Mouse (Mus musculus) limb, embryonic 13.5 days (tissue): ENCODE data around the gene Cyb5d1. TPM values are rescaled to one million over a fixed set of nuclear protein-coding genes. Genes with fewer than 3 reads are reported as not detected.

Source experiments
- ATAC-seq: fragments of 200-750 bp; cut with Nextera tagmentation; 2 replicates; pipeline ENCODE4 v1.8.0; 2017; ENCODE audit warnings: low read depth, moderate number of reproducible peaks, moderate TSS enrichment; ENCODE audit not compliant: low FRiP score
- H3K27ac ChIP-seq: fragments of 300-500 bp; sonication (generic); 2 replicates; pipeline ENCODE4 v1.5.1; 2015; ENCODE audit warnings: inconsistent platforms, mild to moderate bottlenecking, moderate library complexity
- H3K27me3 ChIP-seq: fragments of 300-500 bp; sonication (generic); 2 replicates; pipeline ENCODE4 v1.6.1; 2015; ENCODE audit warnings: mild to moderate bottlenecking, inconsistent platforms
- H3K36me3 ChIP-seq: fragments of 300-500 bp; sonication (generic); 2 replicates; pipeline ENCODE4 v1.6.1; 2015; ENCODE audit warnings: inconsistent platforms, mild to moderate bottlenecking, moderate library complexity
- H3K4me1 ChIP-seq: fragments of 300-500 bp; sonication (generic); 2 replicates; pipeline ENCODE4 v1.6.1; 2015; ENCODE audit warnings: inconsistent platforms
- H3K4me2 ChIP-seq: fragments of 300-500 bp; sonication (generic); replicated peaks from 2 replicates; pipeline ENCODE4 v1.6.1; 2015; ENCODE audit warnings: inconsistent platforms, mild to moderate bottlenecking, moderate library complexity
- H3K4me3 ChIP-seq: fragments of 300-500 bp; sonication (generic); 2 replicates; pipeline ENCODE4 v1.5.1; 2015; ENCODE audit warnings: moderate library complexity, mild to moderate bottlenecking, inconsistent platforms
- H3K9ac ChIP-seq: fragments of 300-500 bp; sonication (generic); 2 replicates; pipeline ENCODE4 v1.6.1; 2015; ENCODE audit warnings: mild to moderate bottlenecking, inconsistent platforms
- H3K9me3 ChIP-seq: fragments of 300-500 bp; sonication (generic); 2 replicates; pipeline ENCODE4 v1.6.1; 2016; ENCODE audit warnings: inconsistent platforms
- WGBS: fragments of 180-500 bp; shearing (Covaris S2); methylation state at CpG from one replicate; pipeline ENCODE4 v1.1.7; 2015; 5-methylcytosine and 5-hydroxymethylcytosine counted together
- polyA plus RNA-seq: library from polyadenylated mRNA; unstranded; fragments of >200 nt; fragmentation: Nextera tagmentation; extraction: Ambion mirVana; gene quantifications from 2 replicates; pipeline ENCODE4 v1.2.1, GENCODE M21; 2015

The Cyb5d1 gene
- polyA plus RNA-seq, 1 experiment from 2014 or later: 38.1 TPM

DNA sequence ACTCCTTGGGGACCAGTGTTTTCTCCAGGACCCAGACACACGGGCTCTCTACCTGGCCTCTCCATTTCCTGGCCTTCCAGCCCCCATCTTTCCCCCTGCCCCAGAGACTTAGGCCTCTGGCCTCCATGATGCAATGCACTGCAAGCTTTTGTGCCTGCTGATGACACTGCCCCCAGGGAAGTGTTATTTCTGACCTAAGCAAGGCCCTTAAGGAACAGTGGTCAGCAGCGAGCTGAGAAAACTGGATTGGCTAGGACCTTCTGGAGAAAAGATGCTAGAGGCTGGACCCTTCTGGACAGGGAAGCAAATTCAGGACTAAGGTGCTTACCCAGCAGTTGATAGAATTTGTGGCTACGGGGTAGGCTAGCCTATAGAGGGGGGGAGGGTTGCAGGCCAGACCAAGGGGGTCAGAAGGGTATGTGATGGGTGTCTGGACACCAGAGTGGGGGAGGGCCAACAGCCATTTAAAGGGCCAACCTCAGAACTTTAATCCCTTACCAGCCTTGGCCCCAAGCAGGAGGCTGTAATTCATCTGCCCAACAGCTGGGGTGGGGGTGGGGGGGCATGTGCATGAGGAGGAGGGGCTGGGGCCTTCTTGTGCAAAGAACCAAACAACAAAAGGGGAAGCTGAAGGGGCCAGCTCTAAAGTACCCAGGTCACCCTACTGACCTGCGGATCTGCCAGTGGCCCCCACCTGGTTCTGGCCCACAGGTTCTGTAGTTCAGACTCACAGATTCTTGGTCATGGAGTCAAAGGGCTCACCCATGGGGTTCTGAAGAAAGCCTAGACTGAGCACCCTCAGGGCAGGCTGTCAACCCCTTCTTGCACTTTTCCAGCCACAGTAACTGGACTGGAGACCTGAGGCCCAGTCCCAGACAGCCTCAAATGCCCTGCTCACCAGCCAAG, 19.2 kb upstream of the Cyb5d1 start:
- Histone ChIP-seq H3K27ac (peak overlapping the region; percentile 99), H3K4me3 (peak overlapping the region; percentile 82), H3K9me3 (no peaks in the 10 kb centered on the region), H3K36me3 (peaks cover 21% of the 10 kb centered on the region), H3K4me2 (peak overlapping the region; percentile 98), H3K27me3 (no peaks in the 10 kb centered on the region), H3K9ac (peak overlapping the region; percentile 97), H3K4me1 (peaks cover 55% of the 10 kb centered on the region)
- no peak for ATAC-seq
- WGBS: 4% methylated on average over 4 of the region's 4 CpGs

DNA sequence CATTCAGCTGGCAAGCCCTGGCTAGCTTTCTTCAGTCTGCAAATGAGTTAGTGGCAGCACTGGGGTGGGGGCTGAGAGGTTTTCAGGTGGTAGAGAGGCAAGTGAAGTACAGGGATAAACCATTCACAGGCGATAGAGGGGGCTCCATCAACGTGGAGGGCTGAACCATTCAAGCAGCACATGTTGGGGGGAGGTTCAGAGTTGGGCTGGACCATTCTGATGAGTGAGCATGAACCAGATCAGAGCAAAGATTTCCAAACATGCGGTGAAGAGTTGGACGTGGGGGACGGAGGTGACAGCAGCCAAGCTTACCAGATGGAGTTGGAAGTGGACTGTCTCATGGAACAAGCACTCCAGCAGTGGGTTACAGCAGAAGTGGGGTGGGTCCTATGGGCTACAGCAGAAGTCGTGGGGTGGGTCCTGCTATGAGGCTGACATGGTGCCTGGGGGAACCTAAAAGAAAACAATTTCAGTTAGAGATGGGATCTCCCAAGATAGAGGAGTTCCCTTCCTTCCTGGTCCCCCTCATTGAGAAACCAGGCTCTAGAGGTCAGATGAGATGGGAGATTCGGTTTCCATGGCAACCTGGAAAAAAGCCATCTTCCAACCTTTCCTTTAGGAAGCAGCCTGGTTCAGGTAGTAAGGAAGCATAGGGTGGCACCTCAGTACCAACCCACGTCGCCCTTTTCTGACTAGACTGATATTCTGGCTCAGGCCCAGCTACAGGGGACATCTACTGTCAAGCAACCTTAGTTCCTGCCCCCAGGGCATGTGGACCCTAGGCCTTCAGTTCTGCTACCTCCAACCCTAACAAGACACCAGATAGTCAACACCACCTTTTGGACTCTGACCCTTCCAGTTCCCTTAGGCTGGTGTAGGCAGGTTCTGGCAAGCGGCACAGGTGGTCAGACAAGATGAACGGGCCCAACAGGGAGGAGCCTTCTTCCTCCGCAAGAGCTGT, 18.1 kb upstream of the Cyb5d1 start, which contains the start of gene Kdm6b:
TSS of gene Kdm6b (minus strand) at position 455 of the 961 bp plus-strand sequence.
- Histone ChIP-seq H3K4me1 (peaks cover 57% of the 10 kb centered on the region), H3K27me3 (no peaks in the 10 kb centered on the region), H3K36me3 (peaks cover 21% of the 10 kb centered on the region), H3K9me3 (no peaks in the 10 kb centered on the region), H3K9ac (peak within 1 kb of the TSS; percentile 97), H3K4me2 (peak within 1 kb of the TSS; percentile 98), H3K4me3 (peak within 1 kb of the TSS; percentile 82), H3K27ac (peak within 1 kb of the TSS; percentile 99)
- 32% methylated on average over 12 of the region's 12 CpGs for WGBS
- ATAC-seq: no peak

DNA sequence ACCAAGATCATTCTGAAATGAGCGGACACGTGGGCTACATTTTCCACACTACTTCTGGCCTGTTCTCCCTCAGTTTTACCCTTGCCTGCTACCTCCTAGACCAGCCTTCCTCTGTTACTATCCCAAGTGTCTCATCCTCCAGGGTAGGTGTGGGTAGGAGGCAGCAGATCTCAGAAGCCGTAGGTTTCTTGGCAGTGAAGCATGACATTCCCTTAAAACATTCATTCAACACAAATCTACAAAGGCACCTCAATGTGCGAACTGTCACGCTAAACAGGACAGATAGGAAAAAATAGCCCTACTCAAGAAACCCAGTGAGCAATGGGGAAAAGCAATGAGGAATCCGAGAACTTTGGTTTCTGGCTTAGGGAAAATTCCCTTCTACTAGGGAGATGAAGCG, 17.1 kb upstream of the Cyb5d1 start:
- Histone ChIP-seq H3K36me3 (peaks cover 30% of the 10 kb centered on the region), H3K9me3 (no peaks in the 10 kb centered on the region), H3K4me2 (peak overlapping the region; percentile 98), H3K9ac (peak overlapping the region; percentile 55; the same call in 1 of the 2 replicates), H3K27me3 (no peaks in the 10 kb centered on the region), H3K27ac (peak overlapping the region; percentile 99; the same call in 1 of the 2 replicates), H3K4me3 (peak overlapping the region; percentile 82), H3K4me1 (peaks cover 66% of the 10 kb centered on the region)
- WGBS: 54% methylated on average over 7 of the region's 7 CpGs
- ATAC-seq: no peak

DNA sequence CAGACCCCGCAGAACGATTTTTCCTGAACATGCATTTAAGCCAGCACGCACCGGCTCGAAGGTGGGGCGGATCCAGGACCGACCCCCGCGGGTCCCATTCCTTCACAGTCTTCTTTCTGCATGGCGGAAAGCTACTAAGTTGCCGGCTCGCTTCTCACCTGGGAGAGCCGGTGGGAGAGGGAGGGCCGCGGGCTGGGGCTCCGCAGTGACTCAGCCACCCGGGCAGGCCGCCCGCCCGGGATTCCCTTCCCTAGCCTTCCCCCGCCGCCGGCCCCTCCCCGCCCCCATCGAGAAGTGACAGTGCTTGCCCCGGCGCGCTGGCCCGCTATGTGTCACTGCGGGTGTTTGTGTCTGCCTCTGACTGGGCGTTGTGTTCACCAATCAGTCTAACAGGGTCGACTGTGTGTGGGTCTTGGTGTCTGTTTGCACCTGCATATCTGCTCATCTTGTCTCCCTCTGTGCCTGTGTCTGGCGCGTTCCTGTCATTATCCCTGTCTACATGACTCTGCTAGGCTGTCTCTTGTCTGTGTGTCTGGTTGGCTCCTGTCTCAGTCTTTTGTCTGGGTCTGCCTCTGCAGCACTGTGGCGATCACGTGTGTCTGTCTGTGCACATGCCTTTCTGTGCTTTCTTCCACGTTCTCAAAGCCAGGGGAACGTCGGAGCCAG, 16.2 kb upstream of the Cyb5d1 start:
- peak overlapping the region; percentile 94 for H3K9ac ChIP-seq
- H3K27ac ChIP-seq: peak overlapping the region; percentile 99
- H3K4me1 ChIP-seq: peaks cover 60% of the 10 kb centered on the region
- WGBS: under 1% methylated on average over 39 of the region's 39 CpGs
- H3K27me3 ChIP-seq: no peaks in the 10 kb centered on the region
- no peak for ATAC-seq
- H3K9me3 ChIP-seq: no peaks in the 10 kb centered on the region
- peak overlapping the region; percentile 82 for H3K4me3 ChIP-seq
- H3K36me3 ChIP-seq: peaks cover 39% of the 10 kb centered on the region
- peak overlapping the region; percentile 98 for H3K4me2 ChIP-seq

DNA sequence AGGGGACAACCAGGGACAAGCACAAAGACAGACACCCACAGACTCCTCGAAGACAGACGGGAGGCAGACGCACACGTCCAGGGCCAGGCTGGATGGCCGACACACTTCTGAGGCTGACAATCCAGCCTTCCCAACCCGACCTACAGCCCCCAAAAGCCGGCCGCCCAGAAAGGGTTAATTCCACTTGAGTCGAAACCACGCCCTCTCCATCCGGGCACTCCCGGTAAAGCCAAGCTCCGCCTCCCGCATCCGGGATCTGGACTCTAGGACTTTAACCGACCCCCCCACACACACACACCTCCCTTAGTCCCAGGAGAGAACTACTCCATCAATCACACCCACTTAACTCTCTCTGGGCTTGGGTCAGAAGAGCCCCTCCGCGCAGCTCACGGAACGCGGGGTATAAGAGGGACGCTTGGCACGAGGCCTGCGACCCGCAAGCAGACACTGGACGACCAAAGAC, 15.7 kb upstream of the Cyb5d1 start:
- WGBS: 0% methylated on average over 26 of the region's 26 CpGs
- H3K4me3 ChIP-seq: peak overlapping the region; percentile 82
- H3K4me1 ChIP-seq: peaks cover 58% of the 10 kb centered on the region
- H3K27me3 ChIP-seq: no peaks in the 10 kb centered on the region
- H3K27ac ChIP-seq: peak overlapping the region; percentile 99
- H3K9ac ChIP-seq: peak overlapping the region; percentile 94
- H3K9me3 ChIP-seq: no peaks in the 10 kb centered on the region
- H3K4me2 ChIP-seq: peak overlapping the region; percentile 98
- ATAC-seq: peak; percentile 60
- H3K36me3 ChIP-seq: peaks cover 44% of the 10 kb centered on the region

- peak overlapping the region; percentile 96 for H3K27ac ChIP-seq
- no peaks in the 10 kb centered on the region for H3K27me3 ChIP-seq
- peak; percentile 4; the same call in 1 of the 2 replicates for ATAC-seq
- H3K9ac ChIP-seq: peak overlapping the region; percentile 94
- H3K4me3 ChIP-seq: peak overlapping the region; percentile 82
- peaks cover 58% of the 10 kb centered on the region for H3K4me1 ChIP-seq
- peak overlapping the region; percentile 98 for H3K4me2 ChIP-seq
- 1% methylated on average over 41 of the region's 41 CpGs for WGBS
- no peaks in the 10 kb centered on the region for H3K9me3 ChIP-seq
- H3K36me3 ChIP-seq: peaks cover 51% of the 10 kb centered on the region
Measured at GRCm38 (mm10) chr11:69410310-69411072, 15.1 kb upstream of the Cyb5d1 start.

DNA sequence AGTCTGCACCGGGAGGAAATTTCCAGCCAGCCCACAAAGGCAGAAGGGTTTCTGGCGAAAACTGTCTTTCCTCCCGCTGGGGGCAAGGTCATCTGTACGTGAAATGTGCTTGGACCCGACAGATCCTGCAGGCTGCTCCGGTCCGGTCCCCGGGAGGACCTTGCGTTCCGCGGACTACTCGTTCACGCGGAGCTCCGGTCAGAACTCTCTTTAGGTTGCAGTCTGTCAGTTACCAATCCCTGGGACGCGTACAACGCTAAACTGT, 14.5 kb upstream of the Cyb5d1 start:
- WGBS: under 1% methylated on average over 18 of the region's 18 CpGs
- Histone ChIP-seq H3K4me2 (peak overlapping the region; percentile 98), H3K27ac (peak overlapping the region; percentile 96), H3K4me3 (peak overlapping the region; percentile 82), H3K27me3 (no peaks in the 10 kb centered on the region), H3K36me3 (peaks cover 56% of the 10 kb centered on the region), H3K4me1 (peaks cover 55% of the 10 kb centered on the region), H3K9ac (peak overlapping the region; percentile 94), H3K9me3 (no peaks in the 10 kb centered on the region)
- no peak for ATAC-seq

DNA sequence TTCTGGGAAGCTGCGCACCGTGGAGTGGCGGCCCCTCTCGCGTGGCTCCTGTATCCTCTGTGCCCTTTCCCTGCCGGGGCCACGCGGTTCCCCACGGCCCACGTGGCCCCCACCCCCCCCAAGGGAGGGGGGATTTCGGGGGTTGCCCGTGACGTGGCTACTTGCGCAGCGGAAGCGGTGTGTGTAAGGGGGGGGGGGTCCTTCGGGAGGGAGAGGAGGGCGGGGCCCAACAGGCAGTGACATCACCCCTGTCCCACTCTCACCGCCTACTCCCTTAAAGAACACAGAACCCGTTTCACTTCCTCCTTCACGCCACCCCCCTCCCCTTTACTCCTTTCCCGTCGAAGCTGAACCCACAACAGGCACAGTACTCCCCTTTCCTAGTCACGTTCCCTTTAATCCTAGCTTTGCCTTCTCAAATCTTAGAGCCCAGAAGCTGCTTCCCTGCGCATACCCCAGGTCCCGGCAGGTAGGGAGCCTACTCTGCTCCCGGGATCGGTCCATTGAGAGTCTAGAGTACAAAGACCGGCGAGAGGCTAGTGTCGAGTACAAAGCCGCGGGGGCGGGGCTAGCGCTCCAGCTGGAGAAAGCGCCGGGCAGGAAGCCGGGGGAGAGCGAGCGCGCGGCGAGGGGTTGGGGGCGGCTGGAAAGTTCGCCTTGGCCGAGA, 14.1 kb upstream of the Cyb5d1 start:
- Histone ChIP-seq H3K36me3 (peaks cover 60% of the 10 kb centered on the region), H3K27ac (peak overlapping the region; percentile 96), H3K4me1 (peaks cover 50% of the 10 kb centered on the region), H3K27me3 (no peaks in the 10 kb centered on the region), H3K4me3 (peak overlapping the region; percentile 82), H3K9ac (peak overlapping the region; percentile 94), H3K9me3 (no peaks in the 10 kb centered on the region), H3K4me2 (peak overlapping the region; percentile 98)
- ATAC-seq: peak; percentile 38; the same call in 1 of the 2 replicates
- under 1% methylated on average over 44 of the region's 46 CpGs for whole genome bisulfite sequencing

DNA sequence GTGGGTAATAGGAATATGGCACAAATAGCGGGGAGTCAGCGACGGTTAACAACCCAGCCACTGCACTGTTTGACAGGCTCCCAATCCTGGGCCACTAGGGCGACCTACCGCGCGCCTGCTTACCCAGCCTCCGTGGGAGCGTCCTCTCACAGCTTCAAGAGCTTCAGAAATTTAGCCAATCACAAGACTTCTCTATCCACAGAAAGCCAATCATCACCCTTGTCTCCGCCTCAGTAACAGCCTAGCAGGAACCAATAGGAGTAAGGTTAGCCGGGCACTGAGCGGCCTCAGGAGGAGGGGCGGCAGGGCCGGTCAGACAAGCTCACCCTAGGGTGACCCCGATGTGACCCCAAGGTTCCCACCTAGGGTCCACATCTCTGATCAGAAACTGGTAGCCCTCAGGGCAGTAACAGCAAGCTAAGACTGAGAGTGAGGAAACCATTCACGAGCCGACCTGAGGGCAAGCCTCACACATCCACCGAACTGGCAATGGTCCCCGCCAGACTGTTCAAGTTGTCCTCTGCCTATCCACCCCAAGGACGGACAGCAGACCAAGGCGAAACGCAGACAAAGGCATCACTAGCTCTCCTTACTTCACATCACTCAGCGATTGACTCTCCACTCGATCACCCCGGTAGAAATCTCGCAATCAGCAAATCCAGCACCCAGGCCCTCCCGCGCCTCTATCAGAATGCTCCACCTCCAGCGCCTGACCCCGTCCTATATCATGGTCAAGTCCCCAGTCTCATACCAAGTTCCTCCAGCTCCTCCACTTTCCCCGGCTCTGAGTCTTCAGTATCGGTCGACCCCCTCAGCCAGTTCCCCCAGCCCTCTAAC, 13.3 kb upstream of the Cyb5d1 start:
- peaks cover 67% of the 10 kb centered on the region for H3K36me3 ChIP-seq
- no peaks in the 10 kb centered on the region for H3K27me3 ChIP-seq
- H3K9ac ChIP-seq: peak overlapping the region; percentile 94
- peaks cover 43% of the 10 kb centered on the region for H3K4me1 ChIP-seq
- peak overlapping the region; percentile 98 for H3K4me2 ChIP-seq
- H3K27ac ChIP-seq: peak overlapping the region; percentile 96
- WGBS: 1% methylated on average over 33 of the region's 33 CpGs
- no peaks in the 10 kb centered on the region for H3K9me3 ChIP-seq
- peak; percentile 65 for ATAC-seq
- H3K4me3 ChIP-seq: peak overlapping the region; percentile 82

DNA sequence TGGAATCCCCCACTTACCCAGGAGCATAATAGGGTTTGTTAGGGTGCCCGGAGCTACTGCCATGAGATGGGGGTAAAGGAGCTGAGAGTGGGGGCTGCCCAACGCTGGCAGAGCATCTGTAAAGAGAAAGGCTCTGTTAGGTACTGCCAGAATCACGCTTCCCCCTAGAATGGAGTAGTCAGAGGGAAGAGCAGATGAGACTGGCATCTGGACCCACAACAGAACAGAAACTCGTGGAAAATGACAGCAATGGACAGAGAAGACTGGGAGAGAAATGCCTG, 12.2 kb upstream of the Cyb5d1 start:
- H3K4me1 ChIP-seq: peaks cover 32% of the 10 kb centered on the region
- 81% methylated on average over 4 of the region's 4 CpGs for WGBS
- H3K9me3 ChIP-seq: no peaks in the 10 kb centered on the region
- H3K36me3 ChIP-seq: peaks cover 67% of the 10 kb centered on the region
- H3K4me2 ChIP-seq: peak overlapping the region; percentile 98
- no peak overlapping the region for H3K27ac ChIP-seq
- ATAC-seq: no peak
- H3K27me3 ChIP-seq: no peaks in the 10 kb centered on the region
- H3K4me3 ChIP-seq: peak overlapping the region; percentile 82
- no peak overlapping the region for H3K9ac ChIP-seq
